Mouse (Mus musculus) neural tube, embryonic 15.5 days (tissue): Measurements from ENCODE around the gene Bloc1s4. TPM values are rescaled to one million over a fixed set of nuclear protein-coding genes. Genes with fewer than 3 reads are reported as not detected.

Experiments used
- polyA plus RNA-seq: library from polyadenylated mRNA; unstranded; fragments of >200 nt; fragmentation: Nextera tagmentation; extraction: Ambion mirVana; gene quantifications from 2 replicates; pipeline ENCODE4 v1.2.1, GENCODE M21; 2015

Bloc1s4 gene
- polyA plus RNA-seq, 1 experiment from 2014 or later = 30.0 TPM

Other genes with a start within 250 kb of the Bloc1s4 start
- gene Tbc1d14, start 155.4 kb downstream of the Bloc1s4 start, polyA plus RNA-seq = 55.6 and 58.9 TPM in 2 replicates
- 26.6 and 29.1 TPM in 2 replicates for gene D5Ertd579e, start 52.6 kb downstream of the Bloc1s4 start, polyA plus RNA-seq
- gene Mrfap1, start 48.1 kb upstream of the Bloc1s4 start, polyA plus RNA-seq = 315 and 350 TPM in 2 replicates
- 13.2 and 14.4 TPM in 2 replicates for gene Man2b2, start 82.0 kb upstream of the Bloc1s4 start, polyA plus RNA-seq
- 56.3 and 72.9 TPM in 2 replicates for gene Ppp2r2c, start 119.9 kb upstream of the Bloc1s4 start, polyA plus RNA-seq
- gene Wfs1, start 240.6 kb upstream of the Bloc1s4 start, polyA plus RNA-seq = 9.4 and 9.7 TPM in 2 replicates